Mouse (Mus musculus): ENCODE measurements around the gene Apol7a. TPM values are rescaled to one million over a fixed set of nuclear protein-coding genes. Genes with fewer than 3 reads are reported as not detected.

The Apol7a gene
- polyA plus RNA-seq, 1 experiment from 2014 or later, result not detected

DNA sequence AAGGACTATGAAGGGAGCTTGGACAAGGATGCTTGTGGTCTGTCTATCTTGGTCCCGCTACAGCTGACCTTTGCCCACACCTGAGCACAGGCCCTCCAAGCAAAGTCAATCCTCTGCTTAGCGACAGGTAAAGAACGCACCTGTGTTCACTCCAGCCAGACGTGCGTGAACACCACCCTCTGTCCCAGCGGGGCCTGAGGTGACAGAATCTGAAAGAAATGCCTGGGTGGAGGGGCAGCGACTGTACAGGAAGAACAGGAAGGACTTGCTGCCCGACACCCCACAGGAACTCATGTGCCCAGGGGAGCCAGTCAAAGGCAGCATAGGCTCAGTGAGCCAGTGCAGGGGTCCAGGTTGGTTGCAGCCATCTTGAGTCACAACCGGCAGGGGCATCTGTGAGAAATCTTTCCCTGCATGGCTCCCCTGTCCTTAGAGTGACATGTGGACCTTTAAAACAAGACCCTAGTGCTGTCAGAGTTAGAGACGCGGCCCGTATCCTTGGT, 30.0 kb downstream of the Apol7a start:
- H3K4me3 ChIP-seq, result no peak overlapping the region
- no peaks in the 10 kb centered on the region for H3K36me3 ChIP-seq
- no peak overlapping the region for H3K9ac ChIP-seq (replicated peaks)
- H3K27me3 ChIP-seq, result no peaks in the 10 kb centered on the region
- no peak overlapping the region for H3K4me2 ChIP-seq (replicated peaks)
- H3K27ac ChIP-seq (replicated peaks), result no peak overlapping the region
- H3K9me3 ChIP-seq, result no peaks in the 10 kb centered on the region
- WGBS, result 90% methylated on average over 12 of the region's 12 CpGs
- no peak for ATAC-seq (replicated peaks)
- H3K4me1 ChIP-seq, result peaks cover 25% of the 10 kb centered on the region

DNA sequence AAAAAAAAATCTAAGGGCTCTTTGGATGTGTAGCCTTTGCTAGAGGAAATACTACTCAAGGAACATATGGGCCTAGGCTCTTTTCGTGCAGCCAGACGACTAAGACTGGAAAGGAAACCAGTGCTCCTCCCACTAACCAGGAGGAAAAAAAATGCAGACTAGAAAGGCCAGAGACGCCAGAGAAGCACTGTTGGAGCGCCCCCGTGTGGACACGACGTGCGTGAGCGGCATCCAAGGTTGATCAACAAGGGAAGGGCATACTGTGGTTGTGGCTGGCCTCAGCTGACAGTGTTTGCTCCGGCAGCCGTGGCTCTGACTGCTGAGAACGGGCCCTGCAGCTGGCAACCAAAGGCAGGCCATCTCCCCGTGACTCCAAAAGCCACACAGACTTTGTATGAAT, 30.8 kb downstream of the Apol7a start:
- Histone ChIP-seq H3K4me3 (peak overlapping the region; percentile 19; the same call in 1 of the 2 replicates), H3K9me3 (no peaks in the 10 kb centered on the region), H3K4me2 (replicated peaks) (peak overlapping the region; percentile 16; the same call in 1 of the 2 replicates), H3K27me3 (no peaks in the 10 kb centered on the region), H3K27ac (replicated peaks) (peak overlapping the region; percentile 96), H3K4me1 (peaks cover 33% of the 10 kb centered on the region), H3K9ac (replicated peaks) (0 out of 2 replicates have a peak overlapping the region, but pooled peaks have one; percentile 29), H3K36me3 (no peaks in the 10 kb centered on the region)
- ATAC-seq (replicated peaks), result peak; percentile 64; the same call in 1 of the 2 replicates
- WGBS, result 0% methylated on average over 13 of the region's 13 CpGs

DNA sequence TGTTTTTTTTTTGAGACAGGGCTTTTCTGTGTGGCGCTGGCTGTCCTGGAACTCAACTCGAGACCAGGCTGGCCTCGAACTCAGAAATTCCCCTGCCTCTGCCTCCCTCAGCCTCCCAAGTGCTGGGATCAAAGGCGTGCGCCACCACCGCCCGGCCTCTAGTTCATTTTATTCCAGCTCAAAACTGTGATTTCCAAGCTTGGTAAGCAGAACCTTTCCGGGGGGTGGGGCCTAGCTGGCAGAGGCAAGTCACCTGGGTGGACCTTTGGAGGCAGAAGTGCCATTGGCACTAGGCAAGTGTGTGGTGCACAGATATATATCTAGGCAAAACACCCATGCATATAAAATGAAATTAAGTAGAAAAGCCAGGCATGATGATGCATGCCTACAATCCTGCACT, 31.4 kb downstream of the Apol7a start:
- H3K9me3 ChIP-seq, result no peaks in the 10 kb centered on the region
- H3K27ac ChIP-seq (replicated peaks), result peak overlapping the region; percentile 96
- no peak overlapping the region for H3K9ac ChIP-seq (replicated peaks)
- ATAC-seq (replicated peaks), result no peak; the same call in 1 of the 2 replicates
- no peak overlapping the region for H3K4me3 ChIP-seq
- WGBS, result 41% methylated on average over 8 of the region's 8 CpGs
- H3K27me3 ChIP-seq, result no peaks in the 10 kb centered on the region
- peaks cover 36% of the 10 kb centered on the region for H3K4me1 ChIP-seq
- H3K36me3 ChIP-seq, result no peaks in the 10 kb centered on the region
- H3K4me2 ChIP-seq (replicated peaks), result no peak overlapping the region

DNA sequence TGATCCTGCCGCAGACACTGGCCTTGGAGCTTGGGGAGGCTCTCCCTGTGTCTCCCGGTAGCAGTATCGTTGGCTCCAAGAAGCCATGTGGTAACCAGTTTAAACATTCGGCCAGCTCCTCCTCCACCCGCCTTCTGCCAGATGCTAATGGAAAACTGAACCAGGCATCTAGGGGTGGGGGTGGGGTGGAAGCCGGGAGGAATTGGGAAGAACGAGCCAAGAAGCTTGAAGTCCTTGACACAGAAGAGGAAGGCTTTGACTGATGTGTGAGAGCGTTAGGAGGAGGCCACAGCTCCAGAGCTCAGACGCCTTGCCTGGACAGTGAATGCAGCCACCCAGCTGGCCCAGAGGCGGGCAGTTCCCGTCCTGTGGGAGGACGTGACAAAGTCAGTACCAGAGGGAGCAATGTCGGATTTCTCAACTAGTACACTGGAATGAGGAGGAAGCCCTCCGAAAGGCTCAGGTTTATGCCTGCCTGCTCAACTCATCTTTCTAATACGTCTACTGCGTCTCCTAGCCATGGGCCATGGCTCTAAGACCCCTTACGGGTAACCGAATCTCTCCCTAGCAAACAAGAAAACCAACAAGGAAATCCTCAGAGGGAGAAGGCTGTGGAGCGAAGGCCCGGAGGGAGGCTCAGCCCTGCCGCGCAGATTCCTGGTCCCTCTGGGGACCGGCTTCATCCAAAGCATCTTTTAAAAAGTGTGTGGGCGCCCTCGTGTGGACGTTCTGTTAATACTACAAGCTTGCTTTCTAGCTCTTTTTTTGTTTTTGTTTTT, 32.0 kb downstream of the Apol7a start:
- Histone ChIP-seq H3K27me3 (no peaks in the 10 kb centered on the region), H3K27ac (replicated peaks) (peak overlapping the region; percentile 96), H3K4me2 (replicated peaks) (peak overlapping the region; percentile 58), H3K4me3 (peak overlapping the region; percentile 34), H3K4me1 (peaks cover 36% of the 10 kb centered on the region), H3K9ac (replicated peaks) (peak overlapping the region; percentile 48), H3K36me3 (no peaks in the 10 kb centered on the region), H3K9me3 (no peaks in the 10 kb centered on the region)
- under 1% methylated on average over 26 of the region's 26 CpGs for WGBS
- peak; percentile 70 for ATAC-seq (replicated peaks)

DNA sequence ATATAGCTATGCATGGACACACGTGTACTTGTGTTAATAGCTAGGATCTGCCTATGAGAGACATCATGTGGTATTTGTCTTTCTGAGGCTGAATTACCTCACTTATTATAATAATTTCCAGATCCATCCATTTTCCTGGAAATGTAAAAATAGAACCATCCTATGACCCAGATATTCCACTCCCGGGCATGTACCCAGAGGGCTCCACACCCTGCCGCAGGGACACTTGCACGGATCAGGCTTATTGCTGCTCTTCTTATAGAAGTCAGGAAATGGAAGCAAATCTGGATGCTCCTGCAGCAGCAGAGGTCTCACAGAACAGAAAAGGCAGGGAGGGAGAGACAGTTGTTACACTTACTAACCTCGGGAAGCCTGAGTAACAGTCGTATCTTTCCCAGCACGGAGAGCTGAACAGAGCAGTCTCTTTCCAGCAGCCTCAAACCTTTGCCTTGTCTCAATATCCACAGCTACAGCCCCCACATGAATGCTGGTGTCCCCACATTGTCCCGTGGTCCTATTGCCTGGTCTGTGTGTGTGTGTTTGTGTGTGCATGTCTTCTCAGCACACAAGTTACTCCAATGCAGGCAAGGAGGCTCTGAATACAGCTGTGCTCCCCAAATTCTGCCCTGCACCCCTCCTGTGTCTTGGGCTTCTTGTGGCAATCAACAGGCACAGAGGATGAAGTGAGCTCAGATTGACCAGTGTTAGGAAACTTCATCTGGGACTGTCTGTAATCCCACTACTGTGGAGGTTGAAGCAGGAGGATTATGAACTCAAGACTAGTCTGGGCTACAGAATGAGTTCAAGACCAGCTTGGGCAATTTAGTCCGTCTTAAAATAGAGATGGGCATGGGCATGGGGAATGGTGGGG, 33.0 kb downstream of the Apol7a start:
- Histone ChIP-seq H3K4me1 (peaks cover 36% of the 10 kb centered on the region), H3K36me3 (no peaks in the 10 kb centered on the region), H3K9me3 (no peaks in the 10 kb centered on the region), H3K27me3 (no peaks in the 10 kb centered on the region), H3K4me3 (no peak overlapping the region), H3K9ac (replicated peaks) (no peak overlapping the region), H3K4me2 (replicated peaks) (peak overlapping the region; percentile 58; the same call in 1 of the 2 replicates), H3K27ac (replicated peaks) (peak overlapping the region; percentile 96)
- ATAC-seq (replicated peaks), result no peak
- WGBS, result 64% methylated on average over 9 of the region's 9 CpGs

DNA sequence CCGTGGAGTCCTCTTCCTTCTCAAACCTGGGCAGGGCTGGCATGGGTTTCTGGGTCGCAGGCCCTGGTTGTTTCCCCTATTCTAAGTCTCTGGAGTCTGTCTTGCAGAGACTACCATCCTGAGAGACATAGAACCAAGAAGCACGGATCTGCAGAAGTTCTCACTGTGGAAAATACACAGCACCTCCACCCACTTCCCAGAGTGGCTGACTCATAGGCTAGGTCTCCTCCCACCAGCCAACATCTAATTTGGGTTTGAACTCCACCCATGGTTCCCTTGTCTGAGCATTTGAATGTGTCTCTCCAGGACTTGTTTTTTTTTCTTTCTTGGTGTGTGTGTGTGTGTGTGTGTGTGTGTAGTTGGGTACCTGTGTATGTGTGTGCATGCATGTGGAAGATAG, 34.9 kb downstream of the Apol7a start:
- 78% methylated on average over 3 of the region's 3 CpGs for WGBS

DNA sequence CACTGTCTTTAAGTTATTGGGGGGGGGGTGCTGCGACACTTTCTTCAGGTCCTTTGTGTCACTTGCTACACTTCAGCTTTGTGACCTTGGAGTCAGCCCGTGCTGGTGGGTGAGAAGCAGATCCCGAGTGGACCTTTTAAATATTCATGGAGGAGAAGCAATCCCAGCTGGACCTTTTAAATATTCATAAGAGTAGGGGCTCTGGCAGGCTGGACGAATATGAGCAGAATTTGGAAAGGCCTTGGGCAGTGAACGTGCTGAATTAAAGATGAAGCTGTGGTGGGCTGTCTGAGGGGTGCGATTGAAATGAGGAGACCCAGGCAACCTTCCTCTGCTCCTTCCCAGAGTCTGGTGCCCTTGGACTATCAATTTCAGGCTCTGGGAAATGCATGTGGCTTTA, 35.3 kb downstream of the Apol7a start:
- 14% methylated on average over 6 of the region's 6 CpGs for WGBS
- H3K9me3 ChIP-seq, result no peaks in the 10 kb centered on the region
- H3K36me3 ChIP-seq, result no peaks in the 10 kb centered on the region
- H3K27me3 ChIP-seq, result no peaks in the 10 kb centered on the region
- no peak overlapping the region for H3K4me3 ChIP-seq
- peak overlapping the region; percentile 62 for H3K27ac ChIP-seq (replicated peaks)
- H3K4me2 ChIP-seq (replicated peaks), result no peak overlapping the region
- ATAC-seq (replicated peaks), result no peak
- no peak overlapping the region for H3K9ac ChIP-seq (replicated peaks)
- H3K4me1 ChIP-seq, result peaks cover 47% of the 10 kb centered on the region

More for the DNA sequence above, 34.9 kb downstream of the Apol7a start:
- no peak for ATAC-seq (replicated peaks)
- H3K4me2 ChIP-seq (replicated peaks), result no peak overlapping the region
- H3K4me1 ChIP-seq, result peaks cover 43% of the 10 kb centered on the region
- H3K27me3 ChIP-seq, result no peaks in the 10 kb centered on the region
- H3K27ac ChIP-seq (replicated peaks), result peak overlapping the region; percentile 62
- no peak overlapping the region for H3K9ac ChIP-seq (replicated peaks)
- H3K9me3 ChIP-seq, result no peaks in the 10 kb centered on the region
- no peaks in the 10 kb centered on the region for H3K36me3 ChIP-seq
- no peak overlapping the region for H3K4me3 ChIP-seq

DNA sequence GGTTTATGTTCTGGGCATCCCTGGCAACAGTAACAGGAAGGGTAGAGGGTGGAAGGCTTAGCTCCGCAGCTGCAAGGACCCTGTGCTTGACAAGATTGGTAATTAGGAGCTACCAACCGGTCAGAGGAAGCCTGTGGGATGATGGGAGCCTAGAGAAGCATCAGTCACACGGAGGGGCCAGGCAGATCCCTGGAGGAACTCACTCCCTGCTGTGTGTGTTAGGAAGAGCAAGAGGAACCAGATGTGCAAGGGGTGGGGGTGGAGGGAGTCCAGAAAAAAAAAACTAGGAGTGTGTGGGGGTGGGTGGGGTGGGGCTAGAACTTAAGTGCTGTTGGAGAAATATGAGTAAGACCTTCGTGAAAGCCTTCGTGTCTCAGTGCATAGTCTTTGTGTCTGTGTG, 36.0 kb downstream of the Apol7a start:
- Histone ChIP-seq H3K27me3 (no peaks in the 10 kb centered on the region), H3K9me3 (no peaks in the 10 kb centered on the region), H3K27ac (replicated peaks) (peak overlapping the region; percentile 62; the same call in 1 of the 2 replicates), H3K36me3 (no peaks in the 10 kb centered on the region), H3K4me3 (no peak overlapping the region), H3K4me2 (replicated peaks) (no peak overlapping the region), H3K4me1 (peaks cover 52% of the 10 kb centered on the region), H3K9ac (replicated peaks) (no peak overlapping the region)
- 32% methylated on average over 5 of the region's 5 CpGs for WGBS
- ATAC-seq (replicated peaks), result no peak

DNA sequence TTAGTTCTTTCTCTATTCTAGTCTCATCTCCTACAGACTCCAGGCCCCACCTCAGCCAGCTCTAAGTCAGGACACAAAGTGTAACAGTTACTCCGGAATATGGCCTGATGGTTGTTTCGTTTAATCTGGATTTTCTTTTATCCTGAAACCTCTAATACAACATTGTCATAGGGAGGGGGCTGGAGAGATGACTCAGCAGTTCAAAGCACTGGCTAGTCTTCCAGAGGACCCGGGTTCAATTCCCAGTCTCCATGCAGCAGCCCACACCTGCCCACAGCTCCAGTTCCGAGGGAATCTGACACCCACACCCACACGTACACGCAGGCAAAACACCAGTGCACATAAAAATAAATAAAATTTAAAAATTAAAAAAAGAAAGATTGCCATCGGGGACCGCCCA, 39.0 kb downstream of the Apol7a start:
- Histone ChIP-seq H3K27ac (replicated peaks) (no peak overlapping the region), H3K36me3 (no peaks in the 10 kb centered on the region), H3K4me3 (no peak overlapping the region), H3K27me3 (no peaks in the 10 kb centered on the region), H3K4me2 (replicated peaks) (no peak overlapping the region), H3K9me3 (no peaks in the 10 kb centered on the region), H3K4me1 (peaks cover 50% of the 10 kb centered on the region), H3K9ac (replicated peaks) (no peak overlapping the region)
- no peak for ATAC-seq (replicated peaks)
- 94% methylated on average over 8 of the region's 8 CpGs for WGBS

DNA sequence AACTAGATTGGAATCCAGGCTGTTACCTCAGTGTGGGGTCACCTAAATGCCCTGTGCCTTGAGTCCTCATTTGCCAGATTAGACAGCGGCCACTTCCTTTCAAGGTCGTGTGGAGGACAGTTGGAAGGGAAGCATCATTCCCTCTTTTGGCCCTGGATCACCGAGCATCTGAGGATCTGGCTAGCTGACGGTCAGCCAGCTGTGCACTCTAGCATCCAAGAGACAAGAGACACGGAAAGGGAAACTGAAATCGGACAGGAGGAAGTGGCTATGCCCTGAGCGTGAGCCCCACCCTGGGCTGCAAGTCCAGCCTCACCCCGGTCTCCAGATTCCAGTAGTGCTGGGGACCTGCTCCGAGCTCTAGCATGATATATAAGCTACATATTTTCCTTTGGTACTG, 39.4 kb downstream of the Apol7a start:
- Histone ChIP-seq H3K9ac (replicated peaks) (peak overlapping the region; percentile 62; the same call in 1 of the 2 replicates), H3K4me1 (peaks cover 54% of the 10 kb centered on the region), H3K4me2 (replicated peaks) (no peak overlapping the region)

DNA sequence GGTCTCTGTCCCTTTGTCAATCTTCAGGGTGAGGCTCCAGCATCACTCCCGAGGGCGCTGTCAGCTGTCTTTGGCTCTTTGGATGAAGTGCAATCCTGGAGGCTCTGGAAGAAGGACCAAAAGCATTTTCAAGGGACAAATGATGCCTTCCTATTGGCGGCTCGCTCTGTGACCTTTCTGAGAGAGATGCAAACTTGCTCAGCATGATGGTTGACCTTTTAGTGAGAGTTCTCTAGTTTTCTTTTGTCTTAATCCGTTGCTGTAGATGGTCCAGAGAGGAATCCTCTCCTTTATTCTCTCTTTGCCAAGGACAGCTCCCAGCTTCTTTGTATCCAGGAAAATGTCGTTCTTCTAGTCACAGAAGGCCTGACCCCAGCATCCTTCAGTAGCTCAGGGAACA, 39.8 kb downstream of the Apol7a start:
- Histone ChIP-seq H3K36me3 (no peaks in the 10 kb centered on the region), H3K4me3 (peak overlapping the region; percentile 34), H3K9ac (replicated peaks) (peak overlapping the region; percentile 62), H3K4me1 (peaks cover 55% of the 10 kb centered on the region), H3K27ac (replicated peaks) (peak overlapping the region; percentile 64), H3K9me3 (no peaks in the 10 kb centered on the region), H3K27me3 (no peaks in the 10 kb centered on the region), H3K4me2 (replicated peaks) (peak overlapping the region; percentile 56)
- no peak for ATAC-seq (replicated peaks)
- WGBS, result 13% methylated on average over 6 of the region's 6 CpGs

More for the DNA sequence above, 39.4 kb downstream of the Apol7a start:
- WGBS, result 71% methylated on average over 9 of the region's 9 CpGs
- ATAC-seq (replicated peaks), result no peak
- H3K36me3 ChIP-seq, result no peaks in the 10 kb centered on the region
- no peak overlapping the region for H3K4me3 ChIP-seq
- no peaks in the 10 kb centered on the region for H3K27me3 ChIP-seq
- peak overlapping the region; percentile 64; the same call in 1 of the 2 replicates for H3K27ac ChIP-seq (replicated peaks)
- H3K9me3 ChIP-seq, result no peaks in the 10 kb centered on the region

Measured in forebrain, embryonic 15.5 days (tissue).